Mouse (Mus musculus) midbrain, embryonic 11.5 days (tissue): ENCODE results near the gene Lgr5. TPM values are rescaled to one million over a fixed set of nuclear protein-coding genes. Genes with fewer than 3 reads are reported as not detected.

Experiments
- ATAC-seq: fragments of 200-750 bp; cut with Nextera tagmentation; 2 replicates; pipeline ENCODE4 v1.8.0; 2017; ENCODE audit warnings: moderate TSS enrichment, moderate library complexity; ENCODE audit not compliant: low FRiP score
- DNase-seq: peaks from one replicate; pipeline ENCODE4 v3.0.0; 2015; ENCODE audit warnings: low spot score; ENCODE audit errors: missing footprints
- H3K27ac ChIP-seq: fragments of 300-500 bp; sonication (generic); 2 replicates; pipeline ENCODE4 v1.5.1; 2014; ENCODE audit warnings: low read depth, low read length
- H3K27me3 ChIP-seq: fragments of 300-500 bp; sonication (generic); 2 replicates; pipeline ENCODE4 v1.6.1; 2014; ENCODE audit warnings: mild to moderate bottlenecking, low read length, moderate library complexity, mixed read lengths; ENCODE audit not compliant: control insufficient read depth, insufficient read depth
- H3K36me3 ChIP-seq: fragments of 300-500 bp; sonication (generic); 2 replicates; pipeline ENCODE4 v1.6.1; 2014; ENCODE audit warnings: mild to moderate bottlenecking, low read length, moderate library complexity, mixed read lengths; ENCODE audit not compliant: control insufficient read depth, insufficient read depth
- H3K4me1 ChIP-seq: fragments of 300-500 bp; sonication (generic); 2 replicates; pipeline ENCODE4 v1.6.1; 2014; ENCODE audit warnings: low read length; ENCODE audit not compliant: control insufficient read depth, insufficient read depth
- H3K4me2 ChIP-seq: fragments of 300-500 bp; sonication (generic); 2 replicates; pipeline ENCODE4 v1.6.1; 2014; ENCODE audit warnings: mild to moderate bottlenecking, moderate library complexity
- H3K4me3 ChIP-seq: fragments of 300-500 bp; sonication (generic); 2 replicates; pipeline ENCODE4 v1.5.1; 2014; ENCODE audit warnings: low read depth, low read length
- H3K9ac ChIP-seq: fragments of 300-500 bp; sonication (generic); 2 replicates; pipeline ENCODE4 v1.6.1; 2014; ENCODE audit warnings: low read length
- H3K9me3 ChIP-seq: fragments of 300-500 bp; sonication (generic); 2 replicates; pipeline ENCODE4 v1.6.1; 2016; ENCODE audit warnings: low read length; ENCODE audit not compliant: control insufficient read depth
- WGBS: fragments of 180-500 bp; shearing (Covaris S2); extraction: QIAGEN DNeasy Blood & Tissue Kit; methylation state at CpG from one replicate; pipeline ENCODE4 v1.1.7; 2014; 5-methylcytosine and 5-hydroxymethylcytosine counted together
- polyA plus RNA-seq: library from polyadenylated mRNA; unstranded; fragments of >200 nt; fragmentation: Nextera tagmentation; extraction: Ambion mirVana; gene quantifications from 2 replicates; pipeline ENCODE4 v1.2.1, GENCODE M21; 2014

The Lgr5 gene
- polyA plus RNA-seq, 1 experiment from 2014 or later: 7.3 TPM

DNA sequence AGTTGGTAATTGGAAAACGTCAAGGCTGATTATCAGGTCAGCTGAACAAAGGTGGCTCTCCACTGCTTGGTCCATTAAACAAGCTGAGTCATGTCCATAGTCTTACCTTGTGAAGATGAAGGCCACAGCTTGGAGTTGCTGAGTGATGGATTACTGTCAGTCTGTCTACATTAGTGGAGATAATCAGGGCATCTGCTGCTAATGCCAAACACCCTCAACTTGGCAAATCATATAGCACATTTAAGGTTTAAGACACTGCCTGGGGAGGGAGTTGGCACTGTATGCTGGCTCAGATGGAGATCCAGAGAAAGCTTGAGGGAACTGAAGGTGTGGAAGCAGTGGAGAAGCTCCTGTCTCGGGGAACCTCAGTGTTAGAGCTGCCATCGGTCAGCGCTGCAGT is 150.3 kb downstream of the Lgr5 start:
- no peak overlapping the region for H3K27ac ChIP-seq
- H3K36me3 ChIP-seq: no peaks in the 10 kb centered on the region; the same call in 1 of the 2 replicates
- WGBS: 90% methylated on average over 4 of the region's 4 CpGs
- H3K4me2 ChIP-seq: no peak overlapping the region
- no peak for DNase-seq
- no peaks in the 10 kb centered on the region for H3K9me3 ChIP-seq
- H3K27me3 ChIP-seq: no peaks in the 10 kb centered on the region
- ATAC-seq: no peak
- H3K4me1 ChIP-seq: no peaks in the 10 kb centered on the region
- no peak overlapping the region for H3K9ac ChIP-seq
- no peak overlapping the region for H3K4me3 ChIP-seq

DNA sequence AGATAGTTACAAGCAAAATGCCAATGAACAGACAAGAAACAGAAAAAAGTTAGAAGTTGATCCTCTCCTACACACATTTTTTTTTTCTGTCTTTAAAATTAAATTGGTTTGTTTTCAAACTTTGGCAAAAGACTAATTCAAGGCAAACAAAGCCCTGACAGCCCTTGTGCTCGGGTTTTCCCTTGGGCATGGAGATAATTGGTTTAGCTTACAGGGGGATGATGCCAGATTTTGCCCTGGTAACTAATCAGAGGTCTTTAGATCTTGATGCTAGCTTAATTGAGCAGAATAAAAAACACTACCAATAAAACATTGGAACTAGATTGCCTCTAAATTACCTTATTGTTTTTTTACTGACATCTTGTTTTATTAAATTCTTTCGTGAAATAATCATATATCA is 162.2 kb downstream of the Lgr5 start:
- peak; percentile 81 for DNase-seq
- H3K36me3 ChIP-seq: peaks cover 12% of the 10 kb centered on the region
- WGBS: 65% methylated on average over 2 of the region's 2 CpGs

DNA sequence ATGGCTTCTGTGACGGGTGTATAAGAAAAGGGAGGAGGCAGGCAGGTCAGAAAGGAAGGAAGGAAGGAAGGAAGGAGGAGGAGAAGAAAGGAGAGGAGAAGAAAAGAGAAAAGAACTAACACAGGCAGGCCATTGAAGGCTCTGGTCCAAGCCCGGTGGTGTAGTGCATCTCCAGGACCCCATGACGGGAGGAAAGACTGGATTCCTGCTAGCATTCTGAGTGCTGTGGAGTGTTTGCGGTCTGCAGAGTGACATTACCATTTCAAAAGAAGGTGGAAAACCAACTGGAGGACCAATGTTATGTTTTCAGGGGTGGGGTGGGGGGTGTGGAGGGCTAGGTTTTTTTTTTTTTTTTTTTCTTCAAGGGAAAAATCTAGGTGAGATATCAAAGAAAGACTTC is 165.6 kb downstream of the Lgr5 start:
- 79% methylated on average over 4 of the region's 4 CpGs for WGBS
- Histone ChIP-seq H3K27me3 (no peaks in the 10 kb centered on the region), H3K27ac (no peak overlapping the region), H3K9me3 (no peaks in the 10 kb centered on the region), H3K9ac (no peak overlapping the region), H3K36me3 (peaks cover 6% of the 10 kb centered on the region; the same call in 1 of the 2 replicates), H3K4me2 (no peak overlapping the region), H3K4me3 (no peak overlapping the region), H3K4me1 (no peaks in the 10 kb centered on the region)
- DNase-seq (peak; percentile 53), ATAC-seq (no peak)

More for the DNA sequence above, 162.2 kb downstream of the Lgr5 start:
- Histone ChIP-seq H3K27me3 (no peaks in the 10 kb centered on the region), H3K9ac (no peak overlapping the region), H3K9me3 (no peaks in the 10 kb centered on the region), H3K4me2 (no peak overlapping the region), H3K27ac (no peak overlapping the region), H3K4me1 (no peaks in the 10 kb centered on the region), H3K4me3 (no peak overlapping the region)
- ATAC-seq: no peak

DNA sequence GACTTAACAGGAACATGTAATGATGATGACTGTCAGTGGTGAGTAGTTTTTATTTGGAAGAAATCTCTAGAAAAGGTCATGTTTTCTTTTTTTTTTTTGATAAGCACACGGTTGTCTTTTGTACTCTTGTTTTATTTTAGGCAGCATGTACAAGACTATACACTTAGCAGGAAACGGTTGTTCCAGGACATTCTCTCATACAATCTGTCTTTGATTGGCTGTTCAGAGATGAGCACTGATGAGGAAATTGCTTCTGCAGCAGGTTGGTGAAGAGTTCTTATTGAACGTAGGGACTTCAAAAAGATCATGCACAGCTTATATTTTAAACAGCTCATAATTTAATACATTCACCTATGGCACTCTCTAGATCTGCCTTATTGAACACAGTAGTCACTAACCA is 173.5 kb downstream of the Lgr5 start:
- Histone ChIP-seq H3K4me2 (no peak overlapping the region), H3K27ac (no peak overlapping the region), H3K9ac (no peak overlapping the region), H3K36me3 (peaks cover 24% of the 10 kb centered on the region; the same call in 1 of the 2 replicates), H3K9me3 (no peaks in the 10 kb centered on the region), H3K4me1 (no peaks in the 10 kb centered on the region), H3K4me3 (no peak overlapping the region), H3K27me3 (no peaks in the 10 kb centered on the region)
- DNase-seq: no peak
- 92% methylated on average over 3 of the region's 3 CpGs for WGBS
- ATAC-seq: no peak

DNA sequence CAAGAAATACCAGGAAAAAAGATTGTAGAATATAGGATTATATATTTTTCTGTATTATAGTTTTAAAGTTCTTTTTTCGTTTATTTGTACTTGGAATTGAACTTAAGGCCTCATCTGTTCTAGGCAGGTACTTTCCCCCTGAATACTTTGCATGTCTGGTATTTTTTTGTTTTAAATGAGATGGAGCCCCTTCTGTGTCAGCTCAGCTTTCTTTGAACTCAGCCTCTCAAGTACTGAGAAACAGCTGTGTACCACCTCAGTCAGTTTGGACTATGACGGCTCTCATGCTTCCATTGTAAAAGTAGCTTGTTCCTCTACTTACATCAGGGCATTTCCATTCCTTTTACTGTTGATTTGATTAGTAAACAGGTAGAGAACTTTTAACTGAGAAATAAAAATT is 174.1 kb downstream of the Lgr5 start:
- Histone ChIP-seq H3K9me3 (no peaks in the 10 kb centered on the region), H3K36me3 (peaks cover 26% of the 10 kb centered on the region), H3K9ac (no peak overlapping the region), H3K4me2 (no peak overlapping the region), H3K27ac (no peak overlapping the region), H3K4me1 (no peaks in the 10 kb centered on the region), H3K27me3 (no peaks in the 10 kb centered on the region), H3K4me3 (no peak overlapping the region)
- DNase-seq (no peak), ATAC-seq (no peak)
- WGBS: 88% methylated on average over 2 of the region's 2 CpGs

DNA sequence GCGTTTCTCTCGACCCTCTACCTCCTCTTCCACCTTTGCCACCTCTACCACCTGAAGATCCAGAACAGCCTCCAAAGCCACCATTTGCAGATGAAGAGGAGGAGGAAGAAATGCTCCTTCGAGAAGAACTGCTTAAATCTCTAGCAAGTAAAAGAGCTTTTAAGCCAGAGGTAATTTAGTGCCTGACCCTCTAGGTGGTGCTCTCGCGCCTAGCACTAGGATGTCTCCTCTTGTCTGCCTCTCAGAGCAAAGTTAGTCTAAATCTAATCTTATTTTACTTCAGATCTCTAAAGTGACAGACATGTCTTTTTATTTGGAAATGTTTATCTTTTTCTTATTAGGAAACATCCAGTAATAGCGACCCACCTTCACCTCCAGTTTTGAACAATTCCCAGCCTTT is 181.2 kb downstream of the Lgr5 start:
- WGBS: 72% methylated on average over 6 of the region's 6 CpGs
- Histone ChIP-seq H3K9ac (no peak overlapping the region), H3K27ac (no peak overlapping the region), H3K4me1 (no peaks in the 10 kb centered on the region), H3K9me3 (no peaks in the 10 kb centered on the region), H3K27me3 (no peaks in the 10 kb centered on the region), H3K36me3 (peaks cover 19% of the 10 kb centered on the region), H3K4me2 (no peak overlapping the region), H3K4me3 (no peak overlapping the region)
- ATAC-seq (no peak), DNase-seq (peak; percentile 96)

Other genes starting within 250 kb of the Lgr5 start
- 39.7 and 42.2 TPM in 2 replicates for gene Tmem19, start 225.3 kb downstream of the Lgr5 start, polyA plus RNA-seq
- gene Thap2, start 203.3 kb downstream of the Lgr5 start, polyA plus RNA-seq: 23.6 and 24.0 TPM in 2 replicates
- 21.2 and 25.6 TPM in 2 replicates for gene Zfc3h1, start 202.8 kb downstream of the Lgr5 start, polyA plus RNA-seq
- 0.31 and 0.54 TPM in 2 replicates for gene A930009A15Rik, start 17.8 kb downstream of the Lgr5 start, polyA plus RNA-seq
- gene Tspan8, start 229.1 kb upstream of the Lgr5 start, polyA plus RNA-seq: 0.72 and 0.75 TPM in 2 replicates